Mouse (Mus musculus) ES-E14 (cell line): ENCODE data around the gene Prr5l. TPM values are rescaled to one million over a fixed set of nuclear protein-coding genes. Genes with fewer than 3 reads are reported as not detected.
A peak's percentile ranks its signal among the peaks of the same experiment; 100 is the strongest.

Experiments used
- DNase-seq: peaks from one replicate; pipeline ENCODE4 v3.0.0-alpha.2; 2013; ENCODE audit warnings: low read depth, low spot score
- H3K27ac ChIP-seq: 2 replicates; pipeline ENCODE4 v1.5.1; 2012; ENCODE audit warnings: low read depth, mild to moderate bottlenecking, low read length, moderate library complexity, mixed read lengths; ENCODE audit not compliant: poor library complexity, insufficient read depth, severe bottlenecking
- H3K36me3 ChIP-seq: 2 replicates; pipeline ENCODE4 v1.6.1; 2012; ENCODE audit warnings: mild to moderate bottlenecking, low read length, moderate library complexity, mixed read lengths; ENCODE audit not compliant: control insufficient read depth, poor library complexity, insufficient read depth, severe bottlenecking
- H3K4me1 ChIP-seq, 2 experiments: fragments of 150-350 bp in 1 of 2; sonication (generic) in 1 of 2; 2 replicates each; pipeline ENCODE4 v1.6.1; 2012; ENCODE audit warnings: low read length in 2 of 2, mild to moderate bottlenecking in 1 of 2, mixed read lengths in 1 of 2; ENCODE audit not compliant: control insufficient read depth in 2 of 2, insufficient read depth in 2 of 2, poor library complexity in 1 of 2
- H3K4me3 ChIP-seq, 2 experiments: fragments of 150-350 bp in 1 of 2; sonication (generic) in 1 of 2; 2 replicates each; pipeline ENCODE4 v1.5.1; 2012; ENCODE audit warnings: low read length in 2 of 2, low read depth in 1 of 2, mild to moderate bottlenecking in 1 of 2, mixed read lengths in 1 of 2; ENCODE audit not compliant: insufficient read depth in 1 of 2, poor library complexity in 1 of 2, severe bottlenecking in 1 of 2
- H3K9ac ChIP-seq: 2 replicates; pipeline ENCODE4 v1.6.1; 2012; ENCODE audit warnings: low read depth, mild to moderate bottlenecking, low read length, mixed read lengths; ENCODE audit not compliant: poor library complexity, insufficient read depth, severe bottlenecking
- H3K9me3 ChIP-seq: fragments of 150-350 bp; sonication (generic); 2 replicates; pipeline ENCODE4 v1.6.1; 2012; ENCODE audit warnings: low read depth, mild to moderate bottlenecking, low read length; ENCODE audit not compliant: control insufficient read depth, insufficient read depth
- CHD2 ChIP-seq: IDR thresholded peaks from 2 replicates; pipeline ENCODE4 v1.6.1; 2014; ENCODE audit warnings: mild to moderate bottlenecking, low read depth, low read length, inconsistent platforms
- HCFC1 ChIP-seq: IDR thresholded peaks from 2 replicates; pipeline ENCODE4 v1.6.1; 2012; ENCODE audit warnings: low read length, inconsistent platforms, borderline replicate concordance; ENCODE audit not compliant: insufficient read depth
- MAFK ChIP-seq: IDR thresholded peaks from 2 replicates; pipeline ENCODE4 v1.6.1; 2014; ENCODE audit warnings: mild to moderate bottlenecking, low read depth, low read length, inconsistent platforms; ENCODE audit not compliant: insufficient read depth
- ZC3H11A ChIP-seq: IDR thresholded peaks from 2 replicates; pipeline ENCODE4 v1.6.1; 2012; ENCODE audit warnings: low read depth, mild to moderate bottlenecking, inconsistent platforms, low read length, borderline replicate concordance
- ZNF384 ChIP-seq: IDR thresholded peaks from 2 replicates; pipeline ENCODE4 v1.6.1; 2012; ENCODE audit warnings: low read depth, low read length, inconsistent platforms
- in situ Hi-C, 2 experiments: fragments of 600-800 bp; cut with MboI; formaldehyde crosslinking; loops; one replicate each; pipeline ENCODE4 v1.15.1; 2025; ENCODE audit warnings: low sequenced_read_pairs in 2 of 2, inconsistent platforms in 1 of 2; ENCODE audit not compliant: unreplicated experiment in 2 of 2
- total RNA-seq: library from RNA; depleted of rRNA; stranded (reverse); fragments of 300-350 nt; gene quantifications from 2 replicates; pipeline ENCODE4 v1.2.3, GENCODE M21; 2012

Prr5l gene
- total RNA-seq, 1 experiment = 4.5 TPM

DNA sequence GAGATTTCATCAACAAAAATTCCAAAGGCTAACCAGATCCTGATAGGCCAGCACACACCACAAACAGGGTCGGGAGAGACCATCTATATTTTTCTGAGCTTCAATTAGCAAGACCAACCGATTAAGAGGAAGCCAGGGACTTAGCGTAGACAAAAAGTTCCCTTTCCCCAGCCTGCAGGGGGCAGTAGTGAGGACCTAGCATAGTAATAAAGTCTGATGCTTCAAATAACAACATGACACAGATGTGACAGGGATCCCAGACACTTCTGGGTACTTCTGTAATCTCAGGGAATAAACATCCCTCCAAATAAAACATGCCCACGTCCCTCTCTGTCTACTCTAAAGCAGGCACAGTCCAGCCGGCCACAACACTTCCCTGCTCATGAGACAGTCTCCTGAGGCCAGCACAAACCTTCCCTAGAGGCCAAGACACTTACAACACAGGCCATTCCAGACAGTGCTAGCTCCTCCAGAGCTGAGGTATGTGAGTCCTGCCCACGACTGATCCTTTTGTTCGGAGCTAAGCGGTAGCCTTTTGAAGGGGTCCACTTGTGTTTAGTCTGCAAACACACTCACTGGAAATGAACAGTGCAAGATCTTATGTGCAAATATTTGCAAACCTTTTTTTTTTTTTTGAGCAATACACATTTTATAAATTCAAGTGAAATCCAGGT, 167.0 kb downstream of the Prr5l start:
- H3K27ac ChIP-seq = no peak overlapping the region
- no peak overlapping the region for H3K9ac ChIP-seq
- in situ Hi-C loops = loop anchor here in 1 of 2 experiments (25.0 kb wide), 1 partner anchor 747 kb away; the partner anchor contains the start of gene Fjx1
- no peak for TF ChIP-seq HCFC1
- no peak for TF ChIP-seq CHD2
- TF ChIP-seq ZNF384 = no peak
- no peak overlapping the region for H3K4me3 ChIP-seq
- no peaks in the 10 kb centered on the region for H3K36me3 ChIP-seq
- peak; percentile 60 for DNase-seq
- H3K9me3 ChIP-seq = no peaks in the 10 kb centered on the region
- peaks cover 0 to 4% of the 10 kb centered on the region in 2 experiments; a peak in 1 of 4 replicates for H3K4me1 ChIP-seq

DNA sequence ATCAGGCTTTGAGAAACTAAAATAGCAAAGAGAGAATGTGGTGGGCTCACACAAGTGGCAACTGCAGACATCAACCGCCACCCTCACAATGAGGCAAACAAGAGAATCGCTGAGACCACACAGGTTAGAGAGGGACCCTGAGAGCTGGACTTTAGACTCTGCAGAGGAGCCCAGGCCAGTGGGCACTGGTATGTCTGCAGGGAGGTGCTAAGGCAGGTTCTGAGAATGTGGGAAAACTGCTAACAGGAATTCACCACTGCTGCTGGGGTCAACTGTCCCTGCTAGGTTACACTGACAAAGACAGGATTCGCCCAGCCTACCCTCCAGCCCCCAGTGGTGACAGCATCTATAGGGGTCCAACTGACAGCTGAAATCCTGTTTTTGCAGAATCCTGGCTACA, 171.2 kb downstream of the Prr5l start:
- peaks cover 0 to 2% of the 10 kb centered on the region in 2 experiments; a peak in 1 of 4 replicates for H3K4me1 ChIP-seq
- no peaks in the 10 kb centered on the region for H3K36me3 ChIP-seq
- no peak overlapping the region for H3K9ac ChIP-seq
- in situ Hi-C loops = loop anchor here in 1 of 2 experiments (25.0 kb wide), 1 partner anchor 751 kb away; the partner anchor contains the start of gene Fjx1
- TF ChIP-seq MAFK (no peak), ZC3H11A (no peak), HCFC1 (no peak), CHD2 (no peak), ZNF384 (no peak)
- H3K9me3 ChIP-seq = no peaks in the 10 kb centered on the region
- no peak overlapping the region for H3K27ac ChIP-seq
- H3K4me3 ChIP-seq = no peak overlapping the region
- no peak for DNase-seq

- TF ChIP-seq HCFC1 (no peak), ZC3H11A (no peak), ZNF384 (peak; percentile 97)
- Histone ChIP-seq H3K9ac (no peak overlapping the region), H3K36me3 (peaks cover under 1% of the 10 kb centered on the region; the same call in 1 of the 2 replicates), H3K9me3 (no peaks in the 10 kb centered on the region), H3K4me1 (no peaks in the 10 kb centered on the region; a peak in 1 of 4 replicates), H3K4me3 (no peak overlapping the region), H3K27ac (no peak overlapping the region)
- no peak for DNase-seq
- in situ Hi-C loops = loop anchor here in 1 of 2 experiments (25.0 kb wide), 1 partner anchor 756 kb away; the partner anchor contains the start of gene Fjx1
Observed at GRCm38 (mm10) chr2:101705941-101706485, 176.8 kb downstream of the Prr5l start.

DNA sequence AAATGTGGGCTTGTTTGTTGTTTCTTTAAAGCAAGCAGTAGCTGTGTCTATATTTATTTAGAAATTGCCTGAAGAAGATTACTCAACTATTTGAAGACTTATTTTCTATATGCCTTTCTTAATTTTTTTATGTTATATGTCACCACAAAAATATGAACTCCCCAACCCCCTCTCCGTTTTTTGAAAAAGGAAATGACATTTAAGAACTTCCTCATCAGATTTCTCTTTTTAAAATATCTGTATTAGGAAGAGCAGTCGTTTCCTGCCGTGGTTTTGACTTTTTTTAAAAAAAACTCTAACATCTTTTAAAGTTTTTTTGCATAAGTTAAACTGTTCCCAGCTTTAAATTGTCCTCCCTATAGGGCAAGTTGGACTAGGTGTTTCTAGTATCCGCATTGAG, 183.5 kb downstream of the Prr5l start:
- Histone ChIP-seq H3K9ac (no peak overlapping the region), H3K27ac (no peak overlapping the region), H3K36me3 (peaks cover 23% of the 10 kb centered on the region; the same call in 1 of the 2 replicates), H3K9me3 (no peaks in the 10 kb centered on the region), H3K4me1 (no peaks in the 10 kb centered on the region), H3K4me3 (no peak overlapping the region)
- in situ Hi-C loops = no loop called here
- no peak for TF ChIP-seq MAFK
- TF ChIP-seq CHD2 = no peak
- TF ChIP-seq ZNF384 = no peak
- no peak for TF ChIP-seq HCFC1
- DNase-seq = no peak

DNA sequence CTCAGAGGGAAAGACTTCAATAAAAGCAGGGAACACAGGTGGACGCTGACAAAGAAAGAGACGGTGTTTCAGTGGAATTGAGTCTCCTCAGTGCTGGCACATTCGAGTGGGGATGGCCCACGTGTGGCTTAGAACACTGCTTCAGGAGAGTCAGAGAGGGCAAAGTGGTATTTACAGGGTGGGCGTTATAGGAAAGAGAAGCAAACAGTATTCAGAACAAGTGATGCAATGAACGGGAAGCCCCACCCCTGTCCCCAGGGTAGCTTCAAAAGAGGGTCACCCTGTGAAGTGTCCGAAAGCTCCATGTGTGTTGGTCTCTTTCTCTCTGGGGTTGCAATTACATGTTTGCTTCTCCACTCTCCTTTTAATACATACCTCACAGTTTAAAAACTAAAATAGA, 187.2 kb downstream of the Prr5l start:
- Histone ChIP-seq H3K9me3 (no peaks in the 10 kb centered on the region), H3K4me1 (no peaks in the 10 kb centered on the region), H3K9ac (no peak overlapping the region), H3K27ac (no peak overlapping the region), H3K36me3 (peaks cover 20% of the 10 kb centered on the region), H3K4me3 (no peak overlapping the region)
- TF ChIP-seq HCFC1 (no peak), CHD2 (no peak), ZC3H11A (no peak), MAFK (no peak), ZNF384 (no peak)
- in situ Hi-C loops = no loop called here
- no peak for DNase-seq
